12 mouse cellular contexts compared by ENCODE assay signal in genomic region chr2:168761954-168762353, GRCm38 (mm10). TPM values are rescaled to one million over a fixed set of nuclear protein-coding genes. Genes with fewer than 3 reads are reported as not detected.
A peak's percentile ranks its signal among the peaks of the same experiment; 100 is the strongest.
DNase-seq lines count a peak whose midpoint lies in the region; ATAC-seq and TF ChIP-seq lines count a peak whose summit lies in the region.
"Had no signal": no experiment of that assay in that cellular context is flagged by ENCODE, and none has a peak within 500 bp of the region (broad histone marks: within the 10 kb centered on the region; RNA-seq: fewer than 3 reads in every experiment).

No protein-coding gene starts in this region.

- no peak overlapping the region for H3K4me3 ChIP-seq in heart, embryonic 12.5 days
- H3K4me3 ChIP-seq in embryonic facial prominence, embryonic 11.5 days (ENCODE audit: low read depth, low read length): no peak overlapping the region
- no peak overlapping the region for H3K4me3 ChIP-seq in hindbrain, embryonic 16.5 days (ENCODE audit: low read length)
- no peak overlapping the region for H3K4me3 ChIP-seq in midbrain, postnatal 0 days (ENCODE audit: low read depth, low read length)

- H3K36me3 ChIP-seq in heart, embryonic 12.5 days: no peaks in the 10 kb centered on the region
- H3K36me3 ChIP-seq in embryonic facial prominence, embryonic 11.5 days (replicated peaks; ENCODE audit: control insufficient read depth, insufficient read depth, low read depth, low read length): no peaks in the 10 kb centered on the region
- no peaks in the 10 kb centered on the region for H3K36me3 ChIP-seq in hindbrain, embryonic 16.5 days (ENCODE audit: control insufficient read depth, insufficient read depth, low read length)
- no peaks in the 10 kb centered on the region for H3K36me3 ChIP-seq in midbrain, postnatal 0 days (ENCODE audit: insufficient read depth, low read length)

- no peak overlapping the region for H3K9ac ChIP-seq in heart, embryonic 12.5 days
- peak overlapping the region; percentile 13; the same call in 1 of the 2 replicates for H3K9ac ChIP-seq in embryonic facial prominence, embryonic 11.5 days (replicated peaks; ENCODE audit: low read length)
- peak overlapping the region; percentile 10; the same call in 1 of the 2 replicates for H3K9ac ChIP-seq in hindbrain, embryonic 16.5 days (ENCODE audit: low read depth, low read length)
- H3K9ac ChIP-seq in midbrain, postnatal 0 days (replicated peaks; ENCODE audit: low read length, poor library complexity, severe bottlenecking): no peak overlapping the region

- H3K4me1 ChIP-seq in heart, embryonic 12.5 days (replicated peaks): peaks cover 3% of the 10 kb centered on the region
- peaks cover 6% of the 10 kb centered on the region; the same call in 1 of the 2 replicates for H3K4me1 ChIP-seq in embryonic facial prominence, embryonic 11.5 days (ENCODE audit: control insufficient read depth, insufficient read depth, low read length)
- H3K4me1 ChIP-seq in hindbrain, embryonic 16.5 days (ENCODE audit: control insufficient read depth, insufficient read depth, low read depth, low read length): peaks cover 17% of the 10 kb centered on the region
- peaks cover 2% of the 10 kb centered on the region; the same call in 1 of the 2 replicates for H3K4me1 ChIP-seq in midbrain, postnatal 0 days (ENCODE audit: insufficient read depth, low read length)

- no peak for DNase-seq in heart, adult 11 months
- no peak for DNase-seq in embryonic facial prominence, embryonic 11.5 days (ENCODE audit: low spot score)
- DNase-seq in midbrain, postnatal 0 days (ENCODE audit: low spot score): no peak
- no peak for DNase-seq in adrenal gland, adult 8-10 months
- no peak for DNase-seq in cerebellum, adult 9-11 months
- no peak for DNase-seq in left cerebral cortex, adult 11 months (ENCODE audit: low spot score)
- DNase-seq: B cell, adult 2 months; kidney, adult 11 months; layer of hippocampus, postnatal 36 days; retina, postnatal 1 day had no signal

- H3K4me2 ChIP-seq in heart, embryonic 12.5 days: peak overlapping the region; percentile 32
- peak overlapping the region; percentile 34; the same call in 1 of the 2 replicates for H3K4me2 ChIP-seq in embryonic facial prominence, embryonic 11.5 days (ENCODE audit: low read depth, low read length)
- peak overlapping the region; percentile 22 for H3K4me2 ChIP-seq in hindbrain, embryonic 16.5 days (ENCODE audit: low read length)
- H3K4me2 ChIP-seq in midbrain, postnatal 0 days (ENCODE audit: low read depth, low read length, poor library complexity, severe bottlenecking): peak overlapping the region; percentile 5; the same call in 1 of the 2 replicates

- no peak overlapping the region for H3K27ac ChIP-seq in heart, embryonic 12.5 days (ENCODE audit: poor library complexity, severe bottlenecking)
- H3K27ac ChIP-seq in embryonic facial prominence, embryonic 11.5 days (replicated peaks; ENCODE audit: low read depth, low read length): no peak overlapping the region
- H3K27ac ChIP-seq in hindbrain, embryonic 16.5 days (ENCODE audit: low read depth, low read length): no peak overlapping the region
- no peak overlapping the region for H3K27ac ChIP-seq in midbrain, postnatal 0 days (ENCODE audit: low read depth, low read length)

- no peak for TF ChIP-seq CTCF in midbrain, postnatal 0 days (IDR thresholded peaks at IDR 0.05)

- peaks cover 21% of the 10 kb centered on the region; the same call in 1 of the 2 replicates for H3K27me3 ChIP-seq in heart, embryonic 12.5 days (replicated peaks)
- H3K27me3 ChIP-seq in embryonic facial prominence, embryonic 11.5 days (ENCODE audit: control insufficient read depth, insufficient read depth, low read length): no peaks in the 10 kb centered on the region
- H3K27me3 ChIP-seq in hindbrain, embryonic 16.5 days (replicated peaks; ENCODE audit: control insufficient read depth, insufficient read depth, low read length): peaks cover 25% of the 10 kb centered on the region
- peaks cover 13% of the 10 kb centered on the region for H3K27me3 ChIP-seq in midbrain, postnatal 0 days (ENCODE audit: insufficient read depth, low read length)

- H3K9me3 ChIP-seq in heart, embryonic 12.5 days (replicated peaks): no peaks in the 10 kb centered on the region
- H3K9me3 ChIP-seq in embryonic facial prominence, embryonic 11.5 days (replicated peaks; ENCODE audit: control insufficient read depth, low read length): no peaks in the 10 kb centered on the region
- no peaks in the 10 kb centered on the region for H3K9me3 ChIP-seq in hindbrain, embryonic 16.5 days (ENCODE audit: control insufficient read depth, low read length)
- H3K9me3 ChIP-seq in midbrain, postnatal 0 days (ENCODE audit: low read length): no peaks in the 10 kb centered on the region

- ATAC-seq in heart, embryonic 12.5 days (ENCODE audit: insufficient number of reproducible peaks, low FRiP score): no peak
- ATAC-seq in embryonic facial prominence, embryonic 11.5 days (replicated peaks; ENCODE audit: insufficient number of reproducible peaks, low FRiP score, low TSS enrichment, low read depth): no peak
- no peak for ATAC-seq in hindbrain, embryonic 16.5 days
- no peak for ATAC-seq in midbrain, postnatal 0 days (ENCODE audit: low FRiP score)

- 27% methylated on average over 4 of the region's 4 CpGs for WGBS in heart, embryonic 12.5 days
- WGBS in embryonic facial prominence, embryonic 11.5 days: 31% methylated on average over 4 of the region's 4 CpGs
- WGBS in hindbrain, embryonic 16.5 days: 11% methylated on average over 4 of the region's 4 CpGs
- WGBS in midbrain, postnatal 0 days: 23% methylated on average over 4 of the region's 4 CpGs

RNA-seq across cellular contexts. Expression of gene Sall4, which starts 5.8 kb away (rescaled TPM):
- 3.9 and 5.4 TPM in 2 replicates for polyA plus RNA-seq in heart, embryonic 12.5 days (2016; fragmentation: Nextera tagmentation; extraction: Ambion mirVana)
- polyA plus RNA-seq in embryonic facial prominence, embryonic 11.5 days (2014; fragmentation: Nextera tagmentation; extraction: Ambion mirVana): 12.3 and 13.3 TPM in 2 replicates
- polyA plus RNA-seq in hindbrain, embryonic 16.5 days (2015; fragmentation: Nextera tagmentation; extraction: Ambion mirVana): 0.51 and 0.76 TPM in 2 replicates
- 0.60 and 1.8 TPM in 2 replicates for total RNA-seq in midbrain, postnatal 0 days (2014; rRNA removed)
- polyA plus RNA-seq in midbrain, postnatal 0 days (2015; fragmentation: Nextera tagmentation; extraction: Ambion mirVana): 0.54 and 0.87 TPM in 2 replicates
- under 1 TPM in 1 of 4 experiments, not detected in 3; 0.44 TPM for total RNA-seq in adrenal gland, adult 8-10 months (2022)

RNA-seq across cellular contexts. Expression of gene Atp9a, which starts 19.7 kb away (rescaled TPM):
- polyA plus RNA-seq in heart, embryonic 12.5 days (2016; fragmentation: Nextera tagmentation; extraction: Ambion mirVana): 15.7 and 16.1 TPM in 2 replicates
- 10.3 and 10.4 TPM in 2 replicates for polyA plus RNA-seq in embryonic facial prominence, embryonic 11.5 days (2014; fragmentation: Nextera tagmentation; extraction: Ambion mirVana)
- polyA plus RNA-seq in hindbrain, embryonic 16.5 days (2015; fragmentation: Nextera tagmentation; extraction: Ambion mirVana): 85.0 and 89.8 TPM in 2 replicates
- total RNA-seq in midbrain, postnatal 0 days (2014; rRNA removed): 600 and 607 TPM in 2 replicates
- 159 and 163 TPM in 2 replicates for polyA plus RNA-seq in midbrain, postnatal 0 days (2015; fragmentation: Nextera tagmentation; extraction: Ambion mirVana)
- total RNA-seq in adrenal gland, adult 8-10 months (2022): 100 to 1,000 TPM in 2 of 4 experiments, 10 to 100 TPM in 2; 82.4 to 126 (median 105) TPM

Comparison
In these comparisons a context has a peak if more than half of its experiments do, and no peak if none do; other contexts are left out.
1. H3K9ac ChIP-seq: peak in embryonic facial prominence, embryonic 11.5 days (single experiment) and hindbrain, embryonic 16.5 days (single experiment); none in heart, embryonic 12.5 days (single experiment) and midbrain, postnatal 0 days (single experiment).
2. Peak in every context shown above with its lines, with median percentiles within 50 percentile points of each other: H3K4me2 ChIP-seq.